Mouse (Mus musculus) forebrain, postnatal 0 days (tissue): ENCODE measurements at regions not wholly inside any gene's neighbourhood (a gene's known extent, or its start where the extent isn't known, plus 50 kb on each side); places are given as distances from the start of the nearest gene placed in this dataset.

Source experiments
- ATAC-seq: fragments of 200-750 bp; cut with Nextera tagmentation; 2 replicates; pipeline ENCODE4 v1.8.0; 2017; ENCODE audit warnings: mild to moderate bottlenecking, moderate library complexity
- DNase-seq: peaks from one replicate; pipeline ENCODE4 v3.0.0-alpha.2; 2015
- H3K27ac ChIP-seq: fragments of 300-500 bp; sonication (generic); 2 replicates; pipeline ENCODE4 v1.5.1; 2014; ENCODE audit warnings: low read depth, mild to moderate bottlenecking, antibody characterized with exemption, low read length, moderate library complexity, mixed read lengths
- H3K27me3 ChIP-seq: fragments of 300-500 bp; sonication (generic); 2 replicates; pipeline ENCODE4 v1.6.1; 2014; ENCODE audit warnings: mild to moderate bottlenecking, low read length, mixed read lengths; ENCODE audit not compliant: insufficient read depth
- H3K36me3 ChIP-seq: fragments of 300-500 bp; sonication (generic); 2 replicates; pipeline ENCODE4 v1.6.1; 2014; ENCODE audit warnings: mild to moderate bottlenecking, moderate library complexity; ENCODE audit not compliant: insufficient read depth
- H3K4me1 ChIP-seq: fragments of 300-500 bp; sonication (generic); 2 replicates; pipeline ENCODE4 v1.6.1; 2014; ENCODE audit warnings: antibody characterized with exemption; ENCODE audit not compliant: insufficient read depth
- H3K4me2 ChIP-seq: fragments of 300-500 bp; sonication (generic); 2 replicates; pipeline ENCODE4 v1.6.1; 2014; ENCODE audit warnings: low read depth, mild to moderate bottlenecking, moderate library complexity
- H3K4me3 ChIP-seq: fragments of 300-500 bp; sonication (generic); 2 replicates; pipeline ENCODE4 v1.5.1; 2014; ENCODE audit warnings: low read depth, low read length, mixed read lengths
- H3K9ac ChIP-seq: fragments of 300-500 bp; sonication (generic); 2 replicates; pipeline ENCODE4 v1.6.1; 2014; ENCODE audit warnings: mild to moderate bottlenecking
- H3K9me3 ChIP-seq: fragments of 300-500 bp; sonication (generic); 2 replicates; pipeline ENCODE4 v1.6.1; 2016; ENCODE audit warnings: low read length
- CTCF ChIP-seq: sonication (generic); IDR thresholded peaks from 2 replicates; pipeline ENCODE4 v1.5.1; 2016; ENCODE audit warnings: antibody characterized with exemption, control low read depth, low read depth
- WGBS: fragments of 180-500 bp; shearing (Covaris S2); extraction: QIAGEN DNeasy Blood & Tissue Kit; methylation state at CpG from one replicate; pipeline ENCODE4 v1.1.7; 2014; 5-methylcytosine and 5-hydroxymethylcytosine counted together

GRCm38 (mm10) chr15:86899961-86900360 lies 644.1 kb upstream of the Fam19a5 start:
- no peak for ATAC-seq
- Histone ChIP-seq H3K9ac (no peak overlapping the region), H3K27me3 (no peaks in the 10 kb centered on the region), H3K4me1 (peaks cover 4% of the 10 kb centered on the region; the same call in 1 of the 2 replicates), H3K36me3 (no peaks in the 10 kb centered on the region), H3K4me3 (no peak overlapping the region), H3K9me3 (no peaks in the 10 kb centered on the region), H3K27ac (no peak overlapping the region), H3K4me2 (no peak overlapping the region)
- no peak for DNase-seq
- TF ChIP-seq CTCF, result no peak
- 24% methylated on average over 1 of the region's 1 CpGs for WGBS

- no peak for TF ChIP-seq CTCF
- ATAC-seq, result no peak
These were observed 641.1 kb upstream of the Fam19a5 start for GRCm38 (mm10) chr15:86903006-86903405.

GRCm38 (mm10) chr15:86913276-86913675 lies 630.8 kb upstream of the Fam19a5 start:
- Histone ChIP-seq H3K36me3 (no peaks in the 10 kb centered on the region), H3K4me1 (no peaks in the 10 kb centered on the region), H3K27me3 (no peaks in the 10 kb centered on the region), H3K4me3 (no peak overlapping the region), H3K9ac (no peak overlapping the region), H3K27ac (no peak overlapping the region), H3K4me2 (no peak overlapping the region), H3K9me3 (no peaks in the 10 kb centered on the region)
- DNase-seq, result no peak
- TF ChIP-seq CTCF, result no peak
- 41% methylated on average over 3 of the region's 3 CpGs for WGBS
- ATAC-seq, result peak; percentile 40; the same call in 1 of the 2 replicates

More at GRCm38 (mm10) chr15:86903006-86903405, 641.1 kb upstream of the Fam19a5 start:
- Histone ChIP-seq H3K4me1 (no peaks in the 10 kb centered on the region), H3K4me2 (no peak overlapping the region), H3K36me3 (no peaks in the 10 kb centered on the region), H3K9ac (no peak overlapping the region), H3K9me3 (no peaks in the 10 kb centered on the region), H3K4me3 (no peak overlapping the region), H3K27me3 (no peaks in the 10 kb centered on the region), H3K27ac (no peak overlapping the region)
- DNase-seq, result no peak
- 17% methylated on average over 3 of the region's 3 CpGs for WGBS

GRCm38 (mm10) chr15:86917891-86918290 lies 626.2 kb upstream of the Fam19a5 start:
- no peak overlapping the region for H3K27ac ChIP-seq
- no peak for ATAC-seq
- no peak overlapping the region for H3K4me3 ChIP-seq
- H3K4me2 ChIP-seq, result no peak overlapping the region
- DNase-seq, result no peak
- H3K9ac ChIP-seq, result no peak overlapping the region
- no peaks in the 10 kb centered on the region for H3K36me3 ChIP-seq
- H3K27me3 ChIP-seq, result no peaks in the 10 kb centered on the region
- H3K9me3 ChIP-seq, result no peaks in the 10 kb centered on the region
- peaks cover 6% of the 10 kb centered on the region for H3K4me1 ChIP-seq
- 92% methylated on average over 8 of the region's 8 CpGs for WGBS
- no peak for TF ChIP-seq CTCF

- TF ChIP-seq CTCF, result no peak
- WGBS, result 22% methylated on average over 8 of the region's 8 CpGs
- Histone ChIP-seq H3K9ac (no peak overlapping the region), H3K36me3 (no peaks in the 10 kb centered on the region), H3K4me1 (peaks cover 6% of the 10 kb centered on the region), H3K4me2 (no peak overlapping the region), H3K9me3 (no peaks in the 10 kb centered on the region), H3K4me3 (no peak overlapping the region), H3K27me3 (no peaks in the 10 kb centered on the region), H3K27ac (no peak overlapping the region)
- DNase-seq (no peak), ATAC-seq (no peak; the same call in 1 of the 2 replicates)
These were observed 624.4 kb upstream of the Fam19a5 start for GRCm38 (mm10) chr15:86919704-86920103.

- ATAC-seq (0 out of 2 replicates have a peak, but pooled peaks have one; percentile 16), DNase-seq (no peak)
- H3K9me3 ChIP-seq, result no peaks in the 10 kb centered on the region
- no peak overlapping the region for H3K4me2 ChIP-seq
- H3K36me3 ChIP-seq, result no peaks in the 10 kb centered on the region
- no peak overlapping the region for H3K4me3 ChIP-seq
- no peak overlapping the region for H3K9ac ChIP-seq
- H3K27ac ChIP-seq, result no peak overlapping the region
- 19% methylated on average over 7 of the region's 7 CpGs for WGBS
- peaks cover 11% of the 10 kb centered on the region for H3K4me1 ChIP-seq
- H3K27me3 ChIP-seq, result no peaks in the 10 kb centered on the region
- TF ChIP-seq CTCF, result no peak
These were observed 623.9 kb upstream of the Fam19a5 start for GRCm38 (mm10) chr15:86920185-86920584.

GRCm38 (mm10) chr15:86921401-86921800 lies 622.7 kb upstream of the Fam19a5 start:
- 10% methylated on average over 8 of the region's 8 CpGs for WGBS

More at GRCm38 (mm10) chr15:86921401-86921800, 622.7 kb upstream of the Fam19a5 start:
- H3K4me2 ChIP-seq, result no peak overlapping the region
- TF ChIP-seq CTCF, result no peak
- H3K27me3 ChIP-seq, result no peaks in the 10 kb centered on the region
- ATAC-seq (no peak), DNase-seq (no peak)
- H3K36me3 ChIP-seq, result no peaks in the 10 kb centered on the region
- H3K27ac ChIP-seq, result no peak overlapping the region
- no peak overlapping the region for H3K9ac ChIP-seq
- peaks cover 18% of the 10 kb centered on the region for H3K4me1 ChIP-seq
- no peak overlapping the region for H3K4me3 ChIP-seq
- no peaks in the 10 kb centered on the region for H3K9me3 ChIP-seq
